Mouse (Mus musculus) Patski (cell line): ENCODE measurements around the gene Insrr. TPM values are rescaled to one million over a fixed set of nuclear protein-coding genes. Genes with fewer than 3 reads are reported as not detected.
A peak's percentile ranks its signal among the peaks of the same experiment; 100 is the strongest.
"Not testable (repeated sequence)": the region's sequence is repeated elsewhere in the genome, so short reads cannot be mapped to it uniquely, and the experiment has no call there.

Source experiments
- ATAC-seq: fragments of 100-300 bp; one replicate; pipeline ENCODE4 v1.8.0; 2021
- CTCF ChIA-PET: fragments of 350-600 bp; sonication (Branson Sonifier 250); formaldehyde crosslinking; loops from one replicate; lab custom pipeline; 2022; ENCODE audit warnings: inconsistent platforms; lab: Charles Lee
- POLR2A ChIA-PET: fragments of 350-600 bp; sonication (Branson Sonifier 250); formaldehyde crosslinking; loops from one replicate; lab custom pipeline; 2022; ENCODE audit warnings: antibody characterized with exemption, inconsistent platforms; lab: Charles Lee
- DNase-seq: peaks from one replicate; pipeline ENCODE4 v3.0.0-alpha.2; 2011; ENCODE audit warnings: low read depth, low spot score
- H3K27me3 ChIP-seq: fragments of 371-371 bp; one replicate; pipeline ENCODE4 v1.5.1; 2021
- CTCF ChIP-seq: fragments of 100-300 bp; IDR thresholded peaks from one replicate; pipeline ENCODE4 v1.5.1; 2021
- in situ Hi-C: fragments of 300-500 bp; cut with MboI; formaldehyde crosslinking; loops from 3 replicates; pipeline ENCODE4 v1.11.1; 2018; ENCODE audit warnings: low pct_unique_long_range_greater_than_20kb, mixed read lengths
- polyA plus RNA-seq: library from polyadenylated mRNA; unstranded; gene quantifications from one replicate; pipeline ENCODE4 v1.2.3, GENCODE M21; 2021

Insrr gene
- polyA plus RNA-seq, 1 experiment from 2014 or later: 0.06 TPM

GRCm38 (mm10) chr3:87844981-87845380 is 48.2 kb downstream of the Insrr start:
- CTCF ChIA-PET: interaction anchor here (1.5 kb wide), 1 partner anchor 96 kb away, joined by 3 read pairs; the partner anchor contains the start of gene Lrrc71
- POLR2A ChIA-PET: interaction anchor here (0.6 kb wide), 1 partner anchor 50 kb away, joined by 5 read pairs; no protein-coding TSS in a partner anchor

GRCm38 (mm10) chr3:87846186-87846585 is 49.4 kb downstream of the Insrr start:
- peaks cover 42% of the 10 kb centered on the region for H3K27me3 ChIP-seq
- ATAC-seq: no peak
- in situ Hi-C loops: no loop called here
- no peak for DNase-seq
- ChIA-PET CTCF (interaction anchor here (1.2 to 1.5 kb wide), 3 partner anchors 56 to 97 kb away, joined by 3 to 4 read pairs (median 3); partner anchors contain the start of gene Lrrc71), POLR2A (no interaction called here)
- TF ChIP-seq CTCF: no peak

More at GRCm38 (mm10) chr3:87844981-87845380, 48.2 kb downstream of the Insrr start:
- ATAC-seq (no peak), DNase-seq (no peak)
- peaks cover 47% of the 10 kb centered on the region for H3K27me3 ChIP-seq
- in situ Hi-C loops: no loop called here
- no peak for TF ChIP-seq CTCF

GRCm38 (mm10) chr3:87846650-87847110 is 49.9 kb downstream of the Insrr start, which contains the start of gene Sh2d2a:
Gene Sh2d2a (plus strand): TSS chr3:87846755.
- CTCF ChIA-PET: interaction anchor here (1.2 to 1.5 kb wide), 3 partner anchors 57 to 98 kb away, joined by 3 to 4 read pairs (median 3); partner anchors contain the start of gene Lrrc71

GRCm38 (mm10) chr3:87847680-87848079 is 50.9 kb downstream of the Insrr start:
- DNase-seq: no peak
- in situ Hi-C loops: no loop called here
- H3K27me3 ChIP-seq: peaks cover 32% of the 10 kb centered on the region
- ChIA-PET CTCF (interaction anchor here (1.2 to 2.8 kb wide), 5 partner anchors 9 to 65 kb away, joined by 3 to 11 read pairs (median 3); partner anchors contain the start of gene Ntrk1), POLR2A (no interaction called here)
- no peak for TF ChIP-seq CTCF
- no peak for ATAC-seq

More at GRCm38 (mm10) chr3:87846650-87847110, 49.9 kb downstream of the Insrr start, which contains the start of gene Sh2d2a:
- no peak for TF ChIP-seq CTCF
- peaks cover 39% of the 10 kb centered on the region for H3K27me3 ChIP-seq
- in situ Hi-C loops: no loop called here
- no peak for DNase-seq
- POLR2A ChIA-PET: no interaction called here
- ATAC-seq: no peak

GRCm38 (mm10) chr3:87849117-87849516 is 52.4 kb downstream of the Insrr start:
- no peak for TF ChIP-seq CTCF
- DNase-seq (no peak), ATAC-seq (no peak)
- ChIA-PET CTCF (interaction anchor here (1.0 to 2.8 kb wide), 4 partner anchors 10 to 17 kb away, joined by 3 to 11 read pairs (median 7); no protein-coding TSS in a partner anchor), POLR2A (no interaction called here)
- in situ Hi-C loops: no loop called here
- H3K27me3 ChIP-seq: peaks cover 23% of the 10 kb centered on the region

GRCm38 (mm10) chr3:87854795-87855568 is 58.2 kb downstream of the Insrr start:
- TF ChIP-seq CTCF: no peak
- no peak for ATAC-seq
- no peaks in the 10 kb centered on the region for H3K27me3 ChIP-seq
- no peak for DNase-seq
- POLR2A ChIA-PET: interaction anchor here (0.8 kb wide), 1 partner anchor 21 kb away, joined by 3 read pairs; no protein-coding TSS in a partner anchor
- CTCF ChIA-PET: interaction anchor here (0.7 to 7.6 kb wide), 6 partner anchors 12 to 86 kb away, joined by 3 to 40 read pairs (median 4); no protein-coding TSS in a partner anchor
- in situ Hi-C loops: no loop called here

- ChIA-PET CTCF (interaction anchor here (0.8 to 7.6 kb wide), 4 partner anchors 11 to 107 kb away, joined by 3 to 40 read pairs (median 4); no protein-coding TSS in a partner anchor), POLR2A (interaction anchor here (0.8 kb wide), 1 partner anchor 21 kb away, joined by 3 read pairs; no protein-coding TSS in a partner anchor)
- TF ChIP-seq CTCF: no peak
- in situ Hi-C loops: no loop called here
- ATAC-seq: no peak
- DNase-seq: no peak
- no peaks in the 10 kb centered on the region for H3K27me3 ChIP-seq
Measured at GRCm38 (mm10) chr3:87855936-87856335, 59.2 kb downstream of the Insrr start.

GRCm38 (mm10) chr3:87857666-87858065 is 60.9 kb downstream of the Insrr start:
- CTCF ChIA-PET: interaction anchor here (0.8 to 7.6 kb wide), 2 partner anchors 18 to 41 kb away, joined by 3 to 40 read pairs; no protein-coding TSS in a partner anchor

GRCm38 (mm10) chr3:87859813-87860212 is 63.1 kb downstream of the Insrr start:
- no peaks in the 10 kb centered on the region for H3K27me3 ChIP-seq
- CTCF ChIA-PET: interaction anchor here (0.7 to 7.6 kb wide), 15 partner anchors 8 to 104 kb away, joined by 3 to 40 read pairs (median 5); partner anchors contain the start of genes Ntrk1 and Prcc
- TF ChIP-seq CTCF: no peak
- POLR2A ChIA-PET: interaction anchor here (0.5 to 1.0 kb wide), 2 partner anchors 11 to 408 kb away, joined by 3 read pairs; no protein-coding TSS in a partner anchor
- in situ Hi-C loops: no loop called here
- ATAC-seq (peak; percentile 68), DNase-seq (peak; percentile 58)

More at GRCm38 (mm10) chr3:87857666-87858065, 60.9 kb downstream of the Insrr start:
- TF ChIP-seq CTCF: no peak
- no peak for ATAC-seq
- in situ Hi-C loops: no loop called here
- no peak for DNase-seq
- POLR2A ChIA-PET: no interaction called here
- no peaks in the 10 kb centered on the region for H3K27me3 ChIP-seq

GRCm38 (mm10) chr3:87864111-87864510 is 67.4 kb downstream of the Insrr start:
- H3K27me3 ChIP-seq, DNase-seq, POLR2A ChIA-PET, in situ Hi-C loops, ATAC-seq: not testable (repeated sequence)
- CTCF ChIA-PET: interaction anchor here (1.5 kb wide), 1 partner anchor 12 kb away, joined by 3 read pairs; no protein-coding TSS in a partner anchor

Other genes with a start within 250 kb of the Insrr start
- 41.9 TPM for gene Arhgef11, start 179.4 kb upstream of the Insrr start, polyA plus RNA-seq
- 0.12 TPM for gene Lrrc71, start 48.3 kb upstream of the Insrr start, polyA plus RNA-seq
- not detected for gene Ntrk1, start 1.8 kb upstream of the Insrr start, polyA plus RNA-seq
- 2.8 TPM for gene Pear1, start 27.4 kb downstream of the Insrr start, polyA plus RNA-seq
- gene Sh2d2a, start 49.8 kb downstream of the Insrr start, polyA plus RNA-seq: not detected
- 72.2 TPM for gene Prcc, start 88.7 kb downstream of the Insrr start, polyA plus RNA-seq
- gene Hdgf, start 109.4 kb downstream of the Insrr start, polyA plus RNA-seq: 503 TPM
- gene Mrpl24, start 122.6 kb downstream of the Insrr start, polyA plus RNA-seq: 166 TPM
- 38.5 TPM for gene Isg20l2, start 133.4 kb downstream of the Insrr start, polyA plus RNA-seq
- 24.6 TPM for gene Rrnad1, start 133.8 kb downstream of the Insrr start, polyA plus RNA-seq
- gene Crabp2, start 151.7 kb downstream of the Insrr start, polyA plus RNA-seq: 0.59 TPM
- 45.0 TPM for gene Nes, start 174.1 kb downstream of the Insrr start, polyA plus RNA-seq
- 0.28 TPM for gene Bcan, start 203.3 kb downstream of the Insrr start, polyA plus RNA-seq
- gene Hapln2, start 230.6 kb downstream of the Insrr start, polyA plus RNA-seq: 0.32 TPM
- gene Gpatch4, start 246.2 kb downstream of the Insrr start, polyA plus RNA-seq: 32.8 TPM